Mouse (Mus musculus): ENCODE data around the gene Tstd1.

DNA sequence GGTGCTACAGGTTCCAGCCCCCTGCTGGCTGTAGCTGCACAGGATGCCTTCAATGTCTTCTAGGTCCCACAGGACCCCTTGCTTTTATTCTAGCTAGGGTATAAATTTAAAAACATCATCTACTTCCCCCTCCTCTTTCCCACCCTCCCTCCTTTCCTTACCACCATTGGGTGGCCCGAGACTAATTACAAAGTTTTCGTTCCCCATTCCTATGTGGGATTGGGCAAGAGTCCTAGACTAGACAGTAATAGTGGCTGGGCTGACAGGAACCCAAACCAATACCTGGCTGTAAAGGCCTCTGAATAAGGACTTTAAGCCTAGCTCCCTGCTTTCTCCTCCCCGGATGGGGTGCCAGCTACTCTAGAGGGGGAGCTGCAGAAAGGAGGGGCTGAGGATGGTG lies 44.5 kb downstream of the Tstd1 start:
- TF ChIP-seq POLR2A (IDR thresholded peaks at IDR 0.05; ENCODE audit: low read depth, low read length) (no peak), CTCF (conservative IDR thresholded peaks at IDR 0.05; ENCODE audit: insufficient read depth, insufficient read length, low read depth, low read length) (no peak)

All from kidney, adult 2 months (tissue).